Mouse (Mus musculus): ENCODE measurements around the gene C8b.

DNA sequence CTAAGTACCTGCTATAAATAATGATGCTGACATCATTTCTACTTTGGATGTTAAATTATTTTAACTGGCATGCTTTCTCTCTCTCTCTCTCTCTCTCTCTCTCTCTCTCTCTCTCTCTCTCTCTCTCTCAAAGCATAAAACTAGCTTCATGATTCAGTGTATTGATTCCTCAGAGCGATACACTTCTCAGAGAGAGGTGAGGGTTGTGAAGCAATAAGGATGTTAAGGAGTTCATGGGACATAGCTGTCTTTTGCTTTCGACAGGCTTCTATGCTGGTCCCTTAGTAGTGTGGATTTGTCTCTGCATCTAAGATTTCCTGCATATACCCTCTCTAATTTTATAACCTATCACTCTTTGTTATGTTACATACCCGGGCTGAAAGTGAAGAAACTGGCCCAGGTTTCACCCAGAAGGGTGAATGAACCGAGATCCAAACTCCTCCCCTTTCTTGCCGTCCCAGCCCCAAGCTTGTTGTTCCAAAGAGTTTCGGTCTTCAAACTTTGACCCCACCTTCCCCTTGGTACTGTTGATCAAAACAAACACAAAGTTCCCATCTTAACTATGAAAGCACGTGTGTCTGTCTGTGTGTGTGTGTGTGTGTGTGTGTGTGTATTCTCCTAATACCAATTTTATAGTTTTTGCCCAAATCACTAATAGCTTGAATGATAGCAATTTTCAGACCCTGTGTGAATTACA, 58.4 kb downstream of the C8b start:
- TF ChIP-seq CTCF (IDR thresholded peaks at IDR 0.05; ENCODE audit: extremely low read depth, insufficient read length, insufficient replicate concordance, low read depth, low read length), result no peak
- no peak for TF ChIP-seq POLR2A (IDR thresholded peaks at IDR 0.05; ENCODE audit: low read depth, low read length)

All from small intestine, adult 2 months (tissue).